Mouse (Mus musculus) stomach, embryonic 16.5 days (tissue): ENCODE data around the gene Zfhx3. TPM values are rescaled to one million over a fixed set of nuclear protein-coding genes. Genes with fewer than 3 reads are reported as not detected.
A peak's percentile ranks its signal among the peaks of the same experiment; 100 is the strongest.

Experiments
- ATAC-seq: fragments of 200-750 bp; cut with Nextera tagmentation; 2 replicates; pipeline ENCODE4 v1.8.0; 2017; ENCODE audit warnings: moderate number of reproducible peaks, moderate TSS enrichment; ENCODE audit not compliant: insufficient read depth, low FRiP score
- H3K27ac ChIP-seq: fragments of 300-500 bp; sonication (generic); 2 replicates; pipeline ENCODE4 v1.5.1; 2014; ENCODE audit warnings: low read length
- H3K27me3 ChIP-seq: fragments of 300-500 bp; sonication (generic); 2 replicates; pipeline ENCODE4 v1.6.1; 2014; ENCODE audit warnings: low read length, control low read depth, mixed read lengths; ENCODE audit not compliant: control insufficient read depth, insufficient read depth
- H3K36me3 ChIP-seq: fragments of 300-500 bp; sonication (generic); 2 replicates; pipeline ENCODE4 v1.6.1; 2014; ENCODE audit warnings: low read length; ENCODE audit not compliant: control insufficient read depth, insufficient read depth
- H3K4me1 ChIP-seq: fragments of 300-500 bp; sonication (generic); 2 replicates; pipeline ENCODE4 v1.6.1; 2014; ENCODE audit warnings: low read length, control low read depth, mixed read lengths; ENCODE audit not compliant: control insufficient read depth, insufficient read depth
- H3K4me2 ChIP-seq: fragments of 300-500 bp; sonication (generic); 2 replicates; pipeline ENCODE4 v1.6.1; 2014; ENCODE audit warnings: low read depth, low read length, mixed read lengths
- H3K4me3 ChIP-seq: fragments of 300-500 bp; sonication (generic); replicated peaks from 2 replicates; pipeline ENCODE4 v1.5.1; 2014; ENCODE audit warnings: mild to moderate bottlenecking, low read length
- H3K9ac ChIP-seq: fragments of 300-500 bp; sonication (generic); 2 replicates; pipeline ENCODE4 v1.6.1; 2014; ENCODE audit warnings: low read length
- H3K9me3 ChIP-seq: fragments of 300-500 bp; sonication (generic); replicated peaks from 2 replicates; pipeline ENCODE4 v1.6.1; 2016; ENCODE audit warnings: low read length, control low read depth; ENCODE audit not compliant: control insufficient read depth
- WGBS: fragments of 180-500 bp; shearing (Covaris S2); extraction: QIAGEN DNeasy Blood & Tissue Kit; methylation state at CpG from one replicate; pipeline ENCODE4 v1.1.7; 2014; 5-methylcytosine and 5-hydroxymethylcytosine counted together
- polyA plus RNA-seq: library from polyadenylated mRNA; unstranded; fragments of >200 nt; fragmentation: Nextera tagmentation; extraction: Ambion mirVana; gene quantifications from 2 replicates; pipeline ENCODE4 v1.2.1, GENCODE M21; 2015

The Zfhx3 gene
- polyA plus RNA-seq, 1 experiment from 2014 or later = 10.9 TPM

DNA sequence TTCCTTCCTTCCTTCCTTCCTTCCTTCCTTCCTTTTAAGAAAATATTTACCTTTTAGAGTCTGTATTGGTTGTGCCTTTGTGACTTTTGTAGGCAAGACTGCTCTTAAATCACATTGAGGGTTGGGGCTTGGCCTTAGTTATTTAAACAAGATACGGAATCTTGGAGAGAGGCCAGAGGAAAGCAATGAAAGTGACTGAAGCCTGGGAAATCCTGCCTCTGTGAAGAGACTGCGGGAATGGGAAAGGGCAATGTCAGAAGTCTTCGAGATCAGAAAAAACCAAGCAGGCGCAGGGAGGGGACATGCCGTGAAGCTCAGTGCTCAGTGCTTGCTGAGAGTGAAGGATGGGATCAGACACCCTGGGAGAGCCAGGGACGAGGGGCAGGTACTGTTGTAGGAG, 973.4 kb downstream of the Zfhx3 start:
- 12% methylated on average over 6 of the region's 6 CpGs for WGBS
- ATAC-seq = peak; percentile 45; the same call in 1 of the 2 replicates

DNA sequence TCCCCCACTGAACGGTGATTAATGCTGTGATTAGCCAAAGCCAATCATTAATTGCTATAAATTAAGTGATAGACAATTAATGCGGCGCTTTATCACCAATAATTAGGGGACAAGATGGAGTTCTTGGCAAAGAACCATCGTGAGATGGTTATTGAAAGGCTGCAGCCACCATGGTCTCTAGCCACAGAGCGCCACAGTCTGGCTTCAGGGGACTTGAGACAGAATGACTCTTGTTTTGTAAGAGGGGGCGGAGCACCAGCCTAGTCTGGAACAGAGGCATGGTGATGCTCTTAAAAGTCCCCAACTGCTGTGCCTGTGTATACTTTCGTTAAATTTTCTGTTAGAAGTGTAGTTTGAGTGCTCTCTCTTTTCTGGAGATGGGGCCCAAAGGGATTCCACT, 977.7 kb downstream of the Zfhx3 start:
- Histone ChIP-seq H3K9ac (no peak overlapping the region), H3K4me3 (no peak overlapping the region), H3K4me1 (peaks cover 10% of the 10 kb centered on the region), H3K36me3 (no peaks in the 10 kb centered on the region), H3K9me3 (no peaks in the 10 kb centered on the region), H3K4me2 (no peak overlapping the region), H3K27ac (no peak overlapping the region), H3K27me3 (no peaks in the 10 kb centered on the region)
- ATAC-seq = no peak
- WGBS = 90% methylated on average over 7 of the region's 7 CpGs

More for the DNA sequence above, 973.4 kb downstream of the Zfhx3 start:
- Histone ChIP-seq H3K27ac (peak overlapping the region; percentile 88), H3K9me3 (no peaks in the 10 kb centered on the region), H3K4me2 (peak overlapping the region; percentile 35; the same call in 1 of the 2 replicates), H3K4me3 (no peak overlapping the region), H3K27me3 (no peaks in the 10 kb centered on the region), H3K36me3 (no peaks in the 10 kb centered on the region), H3K9ac (no peak overlapping the region), H3K4me1 (peaks cover 16% of the 10 kb centered on the region)

DNA sequence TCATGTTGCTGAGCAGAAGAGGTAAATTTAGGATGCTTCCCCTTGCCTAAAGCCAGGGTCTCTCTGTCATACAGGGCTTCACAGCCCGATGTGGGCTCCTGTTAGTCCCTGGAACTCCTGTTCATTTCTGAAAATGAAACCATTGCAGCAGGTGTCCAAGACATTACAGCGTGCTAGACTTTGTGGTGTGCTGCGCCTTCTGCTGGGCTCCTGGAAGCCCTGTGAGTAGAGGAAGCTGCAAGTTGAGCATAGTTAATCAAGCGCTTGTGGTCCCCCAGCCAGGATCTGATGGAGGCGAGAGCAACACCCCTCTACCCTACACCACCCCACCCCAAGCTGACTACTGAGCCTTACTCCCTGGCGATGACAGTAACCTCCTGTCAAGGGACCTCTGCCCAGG, 980.7 kb downstream of the Zfhx3 start:
- Histone ChIP-seq H3K9me3 (no peaks in the 10 kb centered on the region), H3K4me3 (no peak overlapping the region), H3K4me1 (no peaks in the 10 kb centered on the region), H3K27ac (no peak overlapping the region), H3K27me3 (no peaks in the 10 kb centered on the region), H3K4me2 (no peak overlapping the region), H3K36me3 (no peaks in the 10 kb centered on the region), H3K9ac (no peak overlapping the region)
- ATAC-seq = no peak
- WGBS = 91% methylated on average over 6 of the region's 6 CpGs

DNA sequence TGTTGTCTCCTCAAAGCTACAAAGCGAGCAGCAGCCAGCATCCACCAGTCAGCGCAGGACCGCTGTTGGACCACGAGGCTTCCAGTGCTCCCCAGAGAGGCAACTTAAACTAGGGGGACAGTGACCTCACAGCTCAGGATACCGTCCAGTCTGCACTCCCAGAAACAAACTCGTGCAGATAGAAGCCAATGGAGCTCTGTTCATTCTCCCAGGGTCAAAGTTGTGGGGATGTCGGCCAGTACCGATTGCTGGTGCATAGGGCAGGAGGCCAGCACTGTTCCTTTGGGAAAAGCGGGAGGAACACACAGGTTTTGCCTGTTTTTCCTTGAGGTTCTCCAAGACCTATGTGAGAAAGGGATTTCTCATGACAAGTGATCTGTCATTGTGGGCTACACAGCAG, 982.1 kb downstream of the Zfhx3 start:
- Histone ChIP-seq H3K27me3 (no peaks in the 10 kb centered on the region), H3K4me1 (no peaks in the 10 kb centered on the region; the same call in 1 of the 2 replicates), H3K9me3 (no peaks in the 10 kb centered on the region), H3K4me2 (no peak overlapping the region), H3K36me3 (no peaks in the 10 kb centered on the region), H3K4me3 (no peak overlapping the region), H3K27ac (no peak overlapping the region), H3K9ac (no peak overlapping the region)
- no peak for ATAC-seq
- WGBS = 88% methylated on average over 9 of the region's 9 CpGs

DNA sequence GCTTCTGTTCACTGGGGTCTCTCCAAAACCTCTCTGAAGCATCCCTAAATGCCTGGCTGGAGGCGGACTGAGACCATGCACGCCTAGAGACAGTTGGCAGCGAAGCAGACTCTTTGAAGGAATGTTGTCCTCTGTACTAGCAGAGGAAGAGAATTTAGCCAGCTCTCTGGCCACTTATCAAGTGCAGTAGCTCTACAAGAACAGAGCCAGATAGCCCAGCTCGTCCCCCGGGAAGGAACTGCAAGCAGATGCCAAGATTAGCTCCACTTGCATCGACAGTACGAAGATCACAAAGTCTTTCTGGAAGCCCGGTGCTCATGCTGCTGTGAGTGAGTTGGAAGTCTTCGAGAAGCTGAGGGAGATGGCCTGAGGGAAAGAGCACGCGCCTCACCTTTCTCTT, 983.7 kb downstream of the Zfhx3 start:
- Histone ChIP-seq H3K27ac (no peak overlapping the region), H3K27me3 (no peaks in the 10 kb centered on the region), H3K9ac (no peak overlapping the region), H3K4me1 (peaks cover 8% of the 10 kb centered on the region; the same call in 1 of the 2 replicates), H3K36me3 (no peaks in the 10 kb centered on the region), H3K4me3 (no peak overlapping the region), H3K4me2 (no peak overlapping the region), H3K9me3 (no peaks in the 10 kb centered on the region)
- 70% methylated on average over 11 of the region's 11 CpGs for WGBS
- no peak for ATAC-seq

DNA sequence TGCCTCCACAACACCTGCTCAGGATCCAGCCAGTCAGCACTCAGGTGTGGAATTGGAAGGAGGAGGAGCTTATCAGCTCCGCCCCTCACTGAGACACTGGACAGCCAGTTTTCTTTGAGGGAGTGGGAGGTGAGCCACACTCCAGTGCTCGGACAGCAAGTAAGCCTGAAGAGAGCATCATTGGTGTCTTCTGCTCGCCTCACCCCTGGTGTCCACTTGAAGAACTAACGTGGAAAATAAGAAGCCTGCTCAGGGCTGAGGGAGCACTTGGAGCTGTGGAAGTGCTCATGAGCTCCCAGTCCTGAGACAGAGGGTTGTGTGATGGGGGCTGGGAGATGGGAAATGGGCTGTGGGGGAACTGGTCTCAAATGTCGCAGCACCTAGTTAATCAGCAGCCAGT, 988.2 kb downstream of the Zfhx3 start:
- no peak overlapping the region for H3K4me3 ChIP-seq
- no peak overlapping the region for H3K9ac ChIP-seq
- H3K27me3 ChIP-seq = no peaks in the 10 kb centered on the region
- H3K4me1 ChIP-seq = peaks cover 19% of the 10 kb centered on the region; the same call in 1 of the 2 replicates
- no peaks in the 10 kb centered on the region for H3K9me3 ChIP-seq
- H3K36me3 ChIP-seq = peaks cover 14% of the 10 kb centered on the region; the same call in 1 of the 2 replicates
- ATAC-seq = no peak
- WGBS = 51% methylated on average over 5 of the region's 5 CpGs
- no peak overlapping the region for H3K4me2 ChIP-seq
- H3K27ac ChIP-seq = no peak overlapping the region

- Histone ChIP-seq H3K9me3 (no peaks in the 10 kb centered on the region), H3K36me3 (peaks cover 14% of the 10 kb centered on the region; the same call in 1 of the 2 replicates), H3K4me2 (no peak overlapping the region), H3K27ac (no peak overlapping the region), H3K27me3 (no peaks in the 10 kb centered on the region), H3K9ac (peak overlapping the region; percentile 46; the same call in 1 of the 2 replicates), H3K4me3 (no peak overlapping the region), H3K4me1 (peaks cover 24% of the 10 kb centered on the region)
- WGBS = 42% methylated on average over 13 of the region's 13 CpGs
- ATAC-seq = no peak
Observed at GRCm38 (mm10) chr8:108931837-108932236, 989.4 kb downstream of the Zfhx3 start.

- Histone ChIP-seq H3K9ac (no peak overlapping the region), H3K27ac (no peak overlapping the region), H3K4me1 (peaks cover 24% of the 10 kb centered on the region), H3K4me2 (no peak overlapping the region), H3K36me3 (peaks cover 14% of the 10 kb centered on the region; the same call in 1 of the 2 replicates), H3K9me3 (no peaks in the 10 kb centered on the region), H3K4me3 (no peak overlapping the region), H3K27me3 (no peaks in the 10 kb centered on the region)
- WGBS = 80% methylated on average over 9 of the region's 9 CpGs
- ATAC-seq = no peak
Observed at GRCm38 (mm10) chr8:108932729-108933128, 990.3 kb downstream of the Zfhx3 start.

DNA sequence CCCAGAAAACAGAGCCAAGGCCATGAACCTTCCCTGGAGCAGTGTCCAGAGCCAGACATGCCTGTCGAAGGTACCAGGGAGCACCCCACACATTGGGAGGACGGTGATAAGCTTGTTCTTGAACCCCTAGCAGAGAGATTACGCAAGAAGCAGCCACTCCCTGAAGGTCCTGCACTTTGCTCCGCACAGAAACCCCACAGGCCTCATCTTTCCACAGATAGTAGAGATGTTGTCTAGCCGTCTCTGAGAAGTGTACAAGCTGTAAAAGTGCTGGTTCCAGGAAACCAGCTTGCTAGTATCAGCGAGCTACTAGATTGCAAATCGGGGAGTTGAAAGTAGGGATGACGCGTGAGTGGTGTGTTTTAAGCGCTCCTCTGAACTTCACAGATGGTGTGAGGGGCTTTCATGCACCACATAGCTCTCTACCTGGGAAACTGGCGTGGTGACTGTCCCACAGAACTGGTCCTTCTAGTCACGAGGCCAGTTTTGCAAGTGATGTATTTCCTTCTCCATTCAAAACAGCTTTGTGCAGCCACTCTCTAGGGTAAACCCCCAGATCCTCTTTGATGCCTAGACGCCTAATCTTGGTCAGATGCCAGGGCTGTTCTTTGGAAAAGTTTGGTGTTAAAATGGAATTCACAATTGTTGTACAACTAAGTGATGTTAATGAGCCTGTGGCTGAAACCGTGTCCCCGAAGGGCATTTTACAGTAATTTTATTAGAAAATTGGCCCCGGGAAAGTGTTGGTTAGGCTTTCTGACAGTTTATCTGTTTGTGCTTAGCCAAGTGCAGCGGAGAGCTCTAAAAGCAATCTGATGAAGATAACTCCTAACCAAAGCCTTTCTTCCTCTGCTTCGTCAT, 993.6 kb downstream of the Zfhx3 start:
- H3K9me3 ChIP-seq = 0 out of 2 replicates have a peak, but pooled peaks cover 4% of the 10 kb centered on the region
- H3K4me2 ChIP-seq = no peak overlapping the region
- H3K27me3 ChIP-seq = no peaks in the 10 kb centered on the region
- H3K4me3 ChIP-seq = no peak overlapping the region
- H3K27ac ChIP-seq = peak overlapping the region; percentile 55
- H3K4me1 ChIP-seq = peaks cover 16% of the 10 kb centered on the region
- peaks cover 21% of the 10 kb centered on the region for H3K36me3 ChIP-seq
- WGBS = 71% methylated on average over 18 of the region's 18 CpGs
- no peak overlapping the region for H3K9ac ChIP-seq
- ATAC-seq = no peak
